Mouse (Mus musculus) adrenal gland, postnatal 36 days (tissue): ENCODE measurements around the gene Zer1. TPM values are rescaled to one million over a fixed set of nuclear protein-coding genes. Genes with fewer than 3 reads are reported as not detected.

Source experiments
- DNase-seq, 2 experiments: peaks; one replicate each; pipeline ENCODE4 v3.0.0; 2021; ENCODE audit warnings: mixed read lengths in 1 of 2
- total RNA-seq, 2 experiments: library from RNA; stranded (reverse); gene quantifications; 2 replicates each; pipeline ENCODE4 v1.2.3; 2021

Zer1 gene
- total RNA-seq, 2 experiments from 2014 or later, result 32.0 to 40.7 TPM

DNA sequence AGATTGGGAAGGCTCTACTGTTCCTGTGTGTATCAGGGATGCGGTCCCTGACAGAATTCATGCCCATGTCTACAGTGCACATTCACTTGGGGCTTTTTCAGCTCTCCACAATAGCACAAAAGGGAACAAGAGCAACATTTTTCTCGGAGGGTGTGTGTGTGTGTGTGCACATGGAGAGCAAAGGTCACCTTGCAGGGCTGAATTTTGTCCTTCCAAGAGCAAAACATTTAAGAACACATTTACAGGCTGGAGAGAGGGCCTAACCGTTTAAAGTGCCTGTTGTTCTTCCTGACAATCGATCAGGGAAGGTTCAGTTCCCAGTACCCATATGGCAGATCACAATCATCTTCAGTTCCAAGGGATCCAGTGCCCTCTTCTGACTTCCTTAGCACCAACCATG, 5.8 kb upstream of the Zer1 start:
- DNase-seq, result no peak

DNA sequence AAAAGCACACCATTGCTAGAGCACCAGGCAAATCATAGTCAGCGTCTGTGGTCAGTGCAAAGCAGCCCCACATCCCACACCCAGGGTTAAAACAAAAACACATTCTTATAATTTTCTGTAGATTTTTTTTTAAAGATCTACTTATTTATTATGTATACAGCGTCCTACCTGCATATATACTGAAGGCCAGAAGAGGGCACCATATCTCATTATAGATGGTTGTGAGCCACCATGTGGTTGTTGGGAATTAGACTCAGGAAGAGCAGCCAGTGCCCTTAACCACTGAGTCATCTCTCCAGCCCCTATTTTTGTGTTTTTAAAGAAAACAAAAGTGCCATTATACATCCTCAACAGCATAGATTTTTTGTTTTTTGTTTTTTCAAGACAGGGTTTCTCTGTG, 4.4 kb upstream of the Zer1 start:
- DNase-seq, result no peak

DNA sequence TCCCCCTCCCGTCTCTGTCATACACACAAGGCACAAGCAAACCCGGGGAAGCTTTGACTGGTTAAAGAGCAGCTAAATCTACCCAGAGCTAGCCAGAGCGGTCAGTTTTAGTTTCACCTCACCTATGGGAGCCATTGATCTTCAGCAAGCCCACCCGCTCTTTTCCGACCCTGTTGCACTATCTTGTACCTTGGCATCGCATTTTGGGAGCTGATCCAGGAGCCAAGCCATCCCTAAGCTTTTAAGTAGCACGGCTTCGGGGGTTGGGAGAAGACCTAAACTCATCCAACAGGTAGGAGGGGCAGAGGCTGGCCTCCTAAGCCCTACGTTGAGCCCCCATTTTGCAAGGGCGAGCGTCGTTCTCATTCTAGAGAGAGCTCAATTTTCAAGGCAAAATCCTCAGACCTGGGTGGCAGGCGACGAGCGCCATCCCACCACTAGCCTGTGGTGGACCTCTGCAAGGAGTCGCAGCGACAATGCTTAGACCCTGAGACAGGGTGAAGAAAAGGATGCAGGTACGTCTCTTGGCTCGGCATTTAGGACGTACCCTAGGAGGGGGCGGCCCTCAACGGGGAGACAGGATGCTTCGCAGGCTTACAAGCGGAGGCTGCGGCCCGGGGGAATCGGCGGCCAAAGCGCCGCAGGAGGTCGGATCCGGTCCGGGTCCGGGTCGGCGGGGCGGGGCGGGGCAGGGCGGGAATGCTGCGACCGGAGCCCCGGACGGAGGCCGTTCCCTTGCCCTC, 485 bp downstream of the Zer1 start:
- DNase-seq, result peak in 1 of 2 experiments; percentile 16

DNA sequence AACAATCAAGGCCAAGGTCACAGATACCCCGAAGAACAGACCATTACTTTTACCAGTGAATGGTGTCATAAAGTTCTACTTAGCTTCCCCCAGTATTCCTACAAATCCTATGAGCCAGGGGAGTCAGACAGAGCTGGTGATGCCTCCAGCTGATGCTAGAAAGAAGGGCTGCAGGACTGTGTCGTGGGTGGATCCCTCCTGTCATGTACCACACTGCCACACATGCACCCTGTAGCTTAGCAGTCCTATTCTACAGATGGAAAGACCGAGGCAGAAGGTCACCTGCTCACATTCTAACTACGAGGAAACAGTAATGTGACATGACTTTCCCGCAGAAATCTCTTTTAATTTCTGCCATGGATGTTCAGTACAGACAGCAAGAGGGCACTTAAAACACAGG, 1.6 kb downstream of the Zer1 start:
- no peak for DNase-seq

DNA sequence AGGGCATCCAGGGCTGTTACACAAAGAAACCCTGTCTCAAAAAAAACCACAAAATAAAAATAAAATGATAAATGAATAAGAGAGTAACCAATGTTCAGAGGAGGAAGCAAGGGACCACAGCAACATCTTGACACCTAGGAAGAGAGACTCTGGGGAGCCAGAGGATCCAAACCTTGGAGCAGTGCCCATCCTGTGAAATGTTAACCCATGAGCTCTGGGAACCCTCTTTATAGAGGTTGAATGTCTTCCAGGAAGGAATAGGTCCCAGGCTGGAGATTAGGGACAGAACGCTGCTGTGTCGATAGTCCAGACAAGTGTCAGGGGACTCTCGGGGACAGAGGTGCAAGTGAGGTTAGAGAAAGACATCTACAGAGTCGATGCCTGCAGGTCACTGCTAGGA, 4.1 kb downstream of the Zer1 start:
- no peak for DNase-seq

DNA sequence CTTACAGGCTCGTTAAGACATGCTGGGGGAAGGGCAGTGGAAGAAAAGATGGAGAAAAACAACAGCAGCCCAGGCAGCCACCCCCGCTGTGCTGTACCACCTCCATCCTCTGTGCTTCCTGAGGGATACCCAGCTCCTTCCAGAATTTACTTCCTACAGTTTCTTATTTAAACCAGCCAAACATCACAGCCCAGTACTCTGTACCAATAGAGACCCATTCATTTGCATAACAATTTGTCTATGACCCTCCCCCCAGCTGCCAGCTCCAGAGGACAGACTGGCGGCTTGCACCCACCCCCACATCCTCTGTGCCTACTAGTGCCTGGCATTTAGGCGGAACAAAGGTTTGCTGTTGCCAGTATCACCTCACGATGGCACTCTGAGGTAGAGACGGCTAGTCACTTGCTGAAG, 4.7 kb downstream of the Zer1 start:
- no peak for DNase-seq

DNA sequence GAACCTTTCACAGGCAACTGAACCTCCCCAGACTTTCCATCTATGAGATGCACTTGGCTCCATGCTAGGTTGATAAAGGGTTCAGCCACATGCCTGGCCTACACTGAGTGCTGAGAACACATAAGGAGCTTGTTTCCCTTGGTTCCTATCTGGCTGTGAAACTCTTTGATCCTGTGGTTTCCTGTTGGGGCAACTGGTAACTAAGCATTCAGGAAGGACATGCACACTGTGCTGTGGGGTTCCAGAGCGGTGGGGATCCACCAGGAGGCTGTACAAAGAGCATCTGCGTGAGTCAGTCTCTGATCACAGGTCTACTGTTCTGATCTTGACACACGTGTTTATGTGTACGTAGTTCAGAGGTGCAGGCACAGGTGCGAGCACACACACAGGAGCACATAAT, 11.8 kb downstream of the Zer1 start:
- no peak for DNase-seq

DNA sequence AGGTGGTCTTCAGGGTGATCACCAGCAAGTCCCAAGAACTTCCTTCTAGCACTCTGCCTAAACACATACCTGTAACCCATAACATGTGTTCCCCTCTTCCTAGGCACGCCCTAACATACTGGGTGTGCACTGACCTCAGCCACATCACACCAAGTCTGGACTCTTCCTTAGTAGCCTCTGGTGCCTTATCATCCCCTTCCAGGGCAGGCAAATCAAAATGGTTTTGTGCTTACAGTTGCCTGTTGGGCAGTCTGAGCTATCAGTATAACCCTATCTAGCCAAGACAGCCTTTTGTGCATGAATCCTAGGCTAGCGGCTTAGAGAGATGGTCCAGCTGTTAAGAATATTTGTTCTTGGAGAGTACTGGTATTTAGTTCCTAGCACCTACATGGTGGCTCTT, 12.9 kb downstream of the Zer1 start:
- no peak for DNase-seq

DNA sequence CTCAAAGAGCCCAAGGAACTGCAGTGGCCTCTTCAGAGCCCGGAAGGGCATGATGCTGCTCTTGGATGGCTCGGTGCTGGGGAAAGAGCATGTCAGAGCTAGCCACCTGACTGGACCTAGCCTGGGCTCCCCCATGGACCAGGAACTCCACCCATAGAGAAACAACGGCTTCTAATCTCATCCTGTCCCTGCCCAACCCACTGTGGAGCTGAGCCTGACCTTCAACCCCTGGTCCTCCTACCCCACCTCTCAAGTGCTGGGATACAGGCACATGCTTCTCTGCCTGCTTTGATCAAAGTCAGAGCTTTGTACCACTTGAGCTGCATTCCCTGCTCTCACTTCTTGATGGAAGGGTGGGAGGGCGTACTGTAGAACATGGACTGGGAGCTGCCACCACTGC, 16.1 kb downstream of the Zer1 start:
- no peak for DNase-seq

DNA sequence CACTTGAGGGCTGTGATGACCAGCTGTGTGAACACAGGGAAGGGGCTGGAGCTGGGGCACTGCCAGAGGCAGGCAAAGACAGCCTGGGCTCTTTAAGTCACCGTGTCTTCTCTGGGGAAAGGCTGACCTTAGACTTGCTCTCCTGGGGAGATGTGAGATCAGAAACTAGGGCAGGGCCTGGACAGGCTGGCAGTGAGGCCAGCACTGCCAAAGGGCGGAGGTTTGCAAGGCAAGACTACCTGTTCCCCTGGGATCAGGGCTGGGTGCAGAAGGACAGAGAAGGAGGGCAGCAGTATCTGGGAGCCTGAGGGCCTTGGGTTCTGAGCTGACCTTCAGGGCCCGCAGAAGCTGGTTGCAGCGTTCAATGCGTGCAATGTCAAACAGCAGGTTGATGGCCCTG, 16.7 kb downstream of the Zer1 start:
- DNase-seq, result peak in 1 of 2 experiments; percentile 29

DNA sequence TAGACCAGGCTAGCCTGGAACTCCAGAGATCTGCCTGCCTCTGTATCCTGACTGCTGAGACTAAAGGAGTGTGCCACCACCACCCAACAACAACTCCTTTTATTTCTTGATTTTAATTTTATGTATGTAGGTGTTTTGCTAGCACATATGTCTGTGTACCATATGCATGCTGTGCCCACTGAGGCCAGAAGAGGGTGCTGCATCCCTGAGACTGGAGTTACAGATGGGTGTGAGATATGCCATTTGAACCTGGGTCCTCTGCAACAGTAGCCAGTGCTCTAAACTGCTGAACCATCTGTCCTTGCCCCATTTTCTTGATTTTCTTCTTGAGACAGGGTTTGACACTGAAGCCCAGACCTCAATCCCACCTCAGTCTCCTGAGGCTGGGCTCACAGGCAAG, 18.0 kb downstream of the Zer1 start:
- DNase-seq, result peak; percentile 62 to 63

DNA sequence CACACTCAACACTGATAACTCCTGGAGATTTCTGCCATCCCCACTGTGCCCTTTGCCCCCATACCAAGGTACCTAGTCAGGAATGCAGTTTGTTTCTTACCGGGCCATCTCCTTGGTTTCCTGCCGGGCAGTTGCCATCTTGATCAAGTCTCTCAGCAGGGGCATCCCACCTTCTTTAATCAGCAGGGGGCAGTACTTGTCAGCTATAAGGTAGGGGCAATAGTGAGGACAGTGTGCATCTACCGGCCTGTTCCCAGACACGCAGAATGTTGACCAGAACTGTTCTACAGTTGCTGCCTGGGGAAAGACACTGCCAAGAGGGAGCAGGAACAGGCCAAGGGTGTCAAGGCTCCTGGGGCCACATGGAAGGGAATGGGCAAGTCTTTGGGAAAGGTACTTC, 24.2 kb downstream of the Zer1 start:
- no peak for DNase-seq

DNA sequence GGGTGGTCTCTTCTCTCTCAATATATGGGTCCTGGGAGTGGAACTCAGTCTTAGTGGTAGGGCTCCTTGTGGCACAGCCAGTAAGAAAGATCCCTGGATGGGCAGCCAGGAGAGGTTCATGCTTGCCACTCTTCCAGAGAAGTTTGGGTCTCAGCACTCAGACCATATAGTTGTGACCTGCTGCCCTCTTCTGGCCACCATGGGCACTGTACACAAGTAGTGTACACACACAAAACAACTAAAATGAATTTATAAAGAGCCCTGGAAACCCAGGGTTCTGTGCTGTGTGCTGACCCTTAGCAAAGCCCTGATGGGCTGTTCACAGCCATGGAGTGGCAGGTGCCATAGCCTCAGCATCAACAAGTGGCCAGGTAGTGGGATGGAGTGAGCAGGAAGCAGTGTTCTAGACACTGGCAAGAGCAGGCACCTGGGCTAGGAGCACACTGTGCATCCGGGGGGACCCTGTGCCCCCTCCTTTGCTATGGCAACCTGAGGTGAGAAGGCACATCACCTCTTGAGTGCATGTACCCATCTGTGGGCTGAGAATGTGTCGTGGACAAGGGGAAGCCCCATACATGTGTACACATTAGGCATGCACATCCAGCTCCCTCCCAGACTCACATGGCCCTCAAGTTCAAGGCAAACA, 28.4 kb downstream of the Zer1 start:
- peak; percentile 68 to 79 for DNase-seq

DNA sequence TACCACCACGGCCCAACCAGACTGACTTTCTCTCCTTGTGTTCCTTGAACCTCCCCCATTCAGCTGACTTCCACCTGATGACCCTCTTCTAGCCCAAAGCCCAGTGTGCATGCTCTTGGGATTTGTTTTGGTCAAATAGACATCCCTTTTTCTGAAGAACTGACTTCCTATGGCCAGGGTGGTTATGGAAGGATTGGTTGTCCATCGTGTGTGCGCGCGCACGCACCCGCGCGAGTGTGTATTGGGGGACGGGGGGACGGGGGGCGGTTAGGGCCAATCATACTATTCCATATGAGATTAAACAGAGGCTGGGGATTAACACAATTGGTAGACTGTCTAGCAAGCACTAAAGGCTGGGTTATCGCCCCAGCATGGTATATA, 30.2 kb downstream of the Zer1 start:
- peak; percentile 15 to 37 for DNase-seq

DNA sequence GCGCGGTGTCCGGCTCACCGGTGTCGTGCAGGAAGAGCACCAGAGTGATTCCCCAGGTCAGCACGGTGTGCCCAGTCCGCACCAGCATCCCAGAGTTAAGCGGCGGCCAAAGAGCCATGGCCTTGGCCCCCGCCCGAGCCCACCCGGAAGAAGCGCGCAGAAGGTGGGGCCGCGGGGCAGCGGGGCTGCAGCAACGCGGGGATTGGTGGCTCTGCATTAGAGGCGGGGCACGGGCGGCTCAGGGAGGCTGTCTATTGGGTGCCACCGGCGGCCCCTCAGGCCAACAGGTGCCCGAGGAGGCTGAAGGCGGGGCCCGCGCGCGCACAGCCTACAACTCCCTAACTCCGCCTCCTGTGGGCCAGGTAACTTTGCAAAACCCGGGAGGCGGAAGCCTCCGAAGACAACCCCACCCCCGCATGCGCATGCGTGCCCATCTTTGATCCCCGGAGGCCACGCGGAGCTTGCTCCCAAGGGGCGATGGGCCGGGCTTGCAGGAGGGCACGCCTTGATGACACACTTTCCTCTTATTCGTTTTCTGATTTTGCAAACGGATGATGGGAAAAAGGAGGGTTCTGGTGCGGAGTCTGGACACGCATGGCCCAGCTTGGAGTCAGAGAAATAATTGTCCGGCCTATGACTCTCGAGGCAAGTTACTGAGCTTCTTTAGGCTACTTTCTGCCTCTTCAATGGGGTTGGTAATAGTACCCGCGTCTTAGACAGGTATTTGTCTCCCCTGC, 30.7 kb downstream of the Zer1 start, which contains the start of gene Zdhhc12:
Zdhhc12 (minus strand) TSS at position 178 of the 737 bp plus-strand sequence.
- peak; percentile 98 for DNase-seq

DNA sequence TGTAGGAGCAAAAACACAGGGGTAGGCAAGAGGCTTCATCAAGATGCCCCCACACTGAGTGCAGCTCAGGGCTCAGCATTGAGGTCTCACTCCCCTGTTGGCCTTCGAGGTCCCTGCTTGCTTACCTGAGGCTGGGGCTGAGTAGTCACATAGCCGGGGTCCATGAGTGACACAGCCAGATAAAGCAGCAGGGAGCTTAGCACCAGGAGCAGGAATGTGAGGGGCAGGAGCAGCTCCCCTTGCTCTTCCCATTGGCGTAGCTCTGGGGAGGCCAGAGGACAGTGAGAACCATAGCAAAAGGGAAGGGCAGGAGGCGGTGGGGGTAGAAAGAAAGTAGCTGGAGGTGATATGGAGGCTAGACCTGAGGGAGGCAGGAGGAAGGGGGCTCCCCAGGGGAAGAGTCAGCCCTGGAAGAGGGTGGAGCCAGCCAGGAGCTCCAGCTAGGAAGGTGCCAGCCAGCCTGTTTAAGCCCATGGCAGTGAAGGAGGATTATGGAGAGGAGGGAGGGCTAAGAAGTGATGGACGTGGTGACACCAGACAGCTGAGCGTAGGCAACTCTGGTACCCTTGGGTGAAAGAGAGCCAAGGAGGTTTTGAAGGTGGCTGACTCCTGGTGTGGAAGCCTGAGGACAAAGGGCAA, 32.0 kb downstream of the Zer1 start:
- no peak for DNase-seq

DNA sequence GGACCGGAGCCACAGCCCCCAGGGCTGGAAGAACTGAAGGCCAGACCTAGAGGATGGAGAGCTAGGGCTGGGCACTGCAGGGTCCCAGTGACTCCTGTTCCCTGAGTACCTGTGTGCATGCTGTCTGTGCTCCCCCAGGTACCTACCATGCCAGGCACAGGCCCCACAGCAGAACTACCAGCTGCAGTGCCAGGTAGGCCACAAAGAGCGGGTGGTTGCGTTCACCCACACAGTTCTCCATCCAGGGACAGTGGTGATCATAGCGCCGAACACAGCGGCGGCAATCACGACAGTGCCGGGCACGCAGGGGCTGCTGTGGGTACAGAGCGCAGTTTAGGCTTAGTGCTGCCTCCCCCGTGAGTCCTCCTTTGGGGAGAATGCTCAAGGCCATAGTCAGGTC, 32.9 kb downstream of the Zer1 start:
- no peak for DNase-seq

DNA sequence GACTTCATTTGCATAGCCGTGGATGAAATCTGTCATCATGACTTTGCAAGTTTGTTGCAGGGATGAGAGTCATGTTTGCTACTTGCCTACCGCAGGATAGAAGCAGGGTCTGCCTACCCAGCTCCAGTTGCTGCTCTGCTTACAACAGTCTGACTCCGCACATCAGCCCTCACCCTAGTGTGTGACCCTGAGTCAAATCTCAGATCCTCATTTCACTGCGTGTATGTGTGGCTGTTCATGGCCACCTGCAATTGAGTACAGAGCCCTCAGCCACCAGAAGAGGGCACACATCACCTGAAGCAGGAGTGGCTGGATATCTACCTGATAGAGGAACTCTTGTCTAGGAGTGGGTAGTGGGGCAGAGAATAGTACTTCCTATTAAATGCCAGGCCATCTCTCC, 37.1 kb downstream of the Zer1 start:
- no peak for DNase-seq

DNA sequence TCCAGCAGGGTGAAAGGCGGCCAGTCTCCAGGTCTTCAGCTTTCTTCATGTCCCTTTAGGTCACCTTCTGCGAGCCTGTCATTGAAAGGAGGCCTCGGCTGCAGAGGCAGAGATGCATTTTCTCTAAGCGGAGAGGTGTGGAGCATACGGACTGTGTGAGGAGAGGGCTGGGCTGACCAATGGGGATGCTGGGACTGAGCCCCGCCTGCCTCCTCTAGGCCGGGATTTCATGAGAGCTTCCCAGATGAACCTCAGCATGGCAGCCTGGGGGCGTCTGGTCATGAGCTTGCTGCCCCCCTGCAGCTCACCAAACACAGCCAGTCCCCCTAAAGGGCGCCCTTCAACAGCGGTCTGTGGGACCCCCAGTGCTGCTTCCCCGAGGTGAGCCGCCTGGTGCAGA, 39.8 kb downstream of the Zer1 start:
- no peak for DNase-seq

DNA sequence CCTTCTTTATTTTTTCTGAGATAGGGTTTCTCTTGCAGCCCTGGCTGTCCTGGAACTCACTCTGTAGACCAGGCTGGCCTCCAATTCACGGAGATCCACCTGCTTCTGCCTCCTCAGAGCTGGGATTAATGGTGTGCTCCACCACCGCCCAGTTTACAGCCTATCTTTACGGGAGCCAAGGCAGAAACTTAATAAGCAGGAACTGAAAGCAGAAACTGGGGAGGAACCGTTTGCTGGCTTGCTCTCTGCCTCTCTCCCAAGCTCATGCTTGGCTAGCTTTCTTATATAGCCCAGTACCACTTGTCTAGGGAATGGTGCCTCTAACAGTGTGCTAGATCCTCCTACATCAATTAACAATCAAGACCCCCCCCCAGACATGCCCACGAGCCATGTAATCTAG, 40.3 kb downstream of the Zer1 start:
- no peak for DNase-seq

DNA sequence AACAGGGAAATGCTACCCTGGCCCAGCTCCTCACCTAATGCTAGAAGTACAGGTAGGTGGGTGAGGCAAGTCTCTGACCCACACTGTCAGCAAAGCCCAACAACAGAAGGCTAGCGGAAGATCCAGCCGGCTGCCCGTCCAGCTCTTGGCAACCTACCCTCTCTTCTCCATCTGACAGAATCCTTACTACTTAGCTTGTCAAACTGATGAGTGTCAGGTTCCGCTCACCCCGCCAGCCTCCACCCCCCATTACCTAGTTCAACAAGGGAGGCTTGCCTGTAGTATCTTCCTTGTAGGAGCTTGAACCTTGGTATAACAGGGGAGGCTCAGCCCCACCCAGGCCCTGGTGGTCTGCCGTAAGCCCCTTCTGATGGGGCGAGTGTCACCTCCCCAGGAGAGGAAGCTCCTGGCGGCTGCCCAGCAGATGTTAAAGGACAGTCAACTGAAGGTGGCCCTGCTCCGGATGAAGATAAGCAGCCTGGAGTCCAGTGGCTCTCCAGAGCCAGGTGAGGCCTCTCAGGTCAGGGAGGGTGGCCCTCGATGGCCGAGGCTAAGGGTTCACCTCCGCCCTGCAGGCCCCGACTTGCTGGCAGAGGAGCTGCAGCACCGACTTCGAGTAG, 44.1 kb downstream of the Zer1 start:
- DNase-seq, result no peak

DNA sequence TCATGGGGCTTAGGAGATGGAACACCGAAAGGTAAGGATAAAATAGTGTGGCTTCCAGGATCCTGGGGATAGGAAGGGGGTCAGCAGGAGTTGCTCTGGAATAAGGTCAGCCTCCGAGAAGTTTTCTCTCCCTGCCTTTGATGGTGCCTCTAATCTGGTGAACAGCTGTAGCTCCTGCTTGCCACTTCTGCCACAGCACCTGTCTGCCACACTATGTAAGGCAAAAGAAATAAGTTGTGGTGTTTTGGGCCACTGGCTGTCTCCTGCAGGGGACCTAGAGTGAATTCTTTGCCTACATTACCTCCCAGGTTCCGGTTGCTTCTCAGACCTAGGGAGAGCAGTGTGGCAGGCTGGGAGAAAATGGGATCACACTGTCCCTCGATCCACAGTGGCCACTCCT, 45.6 kb downstream of the Zer1 start:
- DNase-seq, result no peak

DNA sequence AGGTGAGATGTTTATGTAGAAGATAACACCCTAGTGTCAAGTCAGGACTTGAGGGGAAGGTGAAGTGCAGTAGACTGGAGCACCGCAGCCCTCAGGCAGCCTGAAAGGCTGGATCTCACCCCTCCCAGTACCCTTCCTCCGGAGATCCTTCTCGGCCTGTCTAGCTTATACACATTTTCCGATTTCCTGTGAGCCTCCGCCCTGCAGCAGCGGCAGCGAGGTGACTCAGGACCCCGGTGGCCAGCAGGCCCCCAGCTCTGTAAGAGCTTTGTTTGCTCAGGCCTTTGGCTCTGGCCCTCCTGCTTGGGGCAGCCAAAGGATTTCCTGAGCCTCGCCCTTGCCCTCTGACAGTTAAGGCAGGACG, 46.1 kb downstream of the Zer1 start:
- peak; percentile 21 to 35 for DNase-seq
